Mouse (Mus musculus) brain, embryonic 14.5 days (tissue): ENCODE results near the gene Vps45. TPM values are rescaled to one million over a fixed set of nuclear protein-coding genes. Genes with fewer than 3 reads are reported as not detected.

ENCODE experiments used
- DNase-seq: peaks from one replicate; pipeline ENCODE4 v3.0.0-alpha.2; 2011; ENCODE audit warnings: low read depth
- CTCF ChIP-seq: fragments of 200-500 bp; IDR thresholded peaks from 2 replicates; pipeline ENCODE4 v1.5.1; 2012; ENCODE audit warnings: inconsistent platforms, mild to moderate bottlenecking, moderate library complexity, borderline replicate concordance; ENCODE audit not compliant: insufficient read depth, insufficient read length; ENCODE audit errors: extremely low read depth
- POLR2A ChIP-seq: fragments of 200-500 bp; IDR thresholded peaks from 2 replicates; pipeline ENCODE4 v1.6.1; 2012; ENCODE audit warnings: mild to moderate bottlenecking, inconsistent platforms, borderline replicate concordance; ENCODE audit not compliant: poor library complexity, insufficient read depth, insufficient read length, severe bottlenecking; ENCODE audit errors: extremely low read depth
- polyA plus RNA-seq: library from polyadenylated mRNA; depleted of rRNA; stranded (reverse); fragments of >200 nt; gene quantifications from 2 replicates; pipeline ENCODE4 v1.2.3, GENCODE M21; 2012

The Vps45 gene
- polyA plus RNA-seq, 1 experiment = 30.8 TPM

GRCm38 (mm10) chr3:96091966-96092365 lies 33.7 kb upstream of the Vps45 start:
- no peak for TF ChIP-seq POLR2A
- TF ChIP-seq CTCF = no peak
- DNase-seq = no peak

- TF ChIP-seq CTCF (no peak), POLR2A (no peak)
- DNase-seq = no peak
Measured at GRCm38 (mm10) chr3:96091146-96091545, 32.9 kb upstream of the Vps45 start.

- TF ChIP-seq CTCF = no peak
- no peak for TF ChIP-seq POLR2A
- DNase-seq = peak; percentile 41
Measured at GRCm38 (mm10) chr3:96089882-96090489, 31.7 kb upstream of the Vps45 start.

DNA sequence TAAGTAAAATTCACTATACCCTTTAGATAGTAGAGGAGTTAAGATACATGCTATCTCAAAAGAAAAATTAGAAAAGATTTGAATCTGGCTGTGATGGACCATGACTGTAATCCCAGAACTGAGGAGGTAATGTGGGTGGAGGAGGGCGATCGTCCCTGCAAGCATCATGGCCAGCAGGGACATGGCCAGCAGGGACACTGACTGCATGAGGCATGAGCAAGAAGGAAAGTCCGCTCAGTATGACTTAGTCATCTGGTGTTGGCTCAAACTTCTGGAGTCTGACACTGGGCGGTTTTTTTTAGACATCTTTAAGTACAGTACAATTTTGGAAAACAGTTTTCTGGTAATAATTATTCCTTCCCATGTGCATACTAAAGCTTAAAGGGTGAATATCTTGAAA lies 29.5 kb upstream of the Vps45 start:
- no peak for DNase-seq
- TF ChIP-seq CTCF = no peak
- TF ChIP-seq POLR2A = no peak

GRCm38 (mm10) chr3:96087219-96087618 lies 29.0 kb upstream of the Vps45 start:
- DNase-seq = no peak

DNA sequence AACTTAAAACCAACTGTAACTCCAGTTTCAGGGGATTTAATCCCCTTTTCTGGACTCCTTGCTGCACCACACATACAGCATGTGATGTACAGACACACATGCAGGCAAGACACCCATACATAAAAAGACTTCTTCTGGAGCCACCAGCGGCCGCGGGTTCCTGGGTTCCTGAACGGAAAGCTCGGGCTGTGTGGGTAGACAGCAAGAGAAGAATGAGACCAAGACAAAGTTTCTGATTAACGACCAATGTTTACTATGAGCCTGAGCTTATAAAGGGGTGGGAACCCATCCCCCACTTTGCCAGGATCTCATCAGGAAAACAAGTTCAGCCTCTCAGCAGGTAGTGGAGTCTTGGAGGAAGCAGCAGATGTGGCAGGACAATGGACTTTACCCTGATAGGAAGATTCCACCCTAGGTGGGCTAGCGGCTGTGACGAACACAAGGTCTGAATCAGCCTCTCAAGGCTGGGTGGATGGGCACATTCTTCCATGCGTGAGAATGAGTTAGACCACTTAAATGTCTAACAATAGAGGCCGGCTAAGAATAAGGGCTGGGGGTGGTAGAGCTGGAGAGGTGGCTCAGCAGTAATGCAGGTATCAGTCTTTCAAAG lies 26.0 kb upstream of the Vps45 start:
- DNase-seq = no peak
- TF ChIP-seq CTCF (no peak), POLR2A (no peak)

More at GRCm38 (mm10) chr3:96087219-96087618, 29.0 kb upstream of the Vps45 start:
- no peak for TF ChIP-seq POLR2A
- no peak for TF ChIP-seq CTCF

- DNase-seq = no peak
- TF ChIP-seq CTCF (no peak), POLR2A (no peak)
Measured at GRCm38 (mm10) chr3:96082714-96083508, 24.6 kb upstream of the Vps45 start.

DNA sequence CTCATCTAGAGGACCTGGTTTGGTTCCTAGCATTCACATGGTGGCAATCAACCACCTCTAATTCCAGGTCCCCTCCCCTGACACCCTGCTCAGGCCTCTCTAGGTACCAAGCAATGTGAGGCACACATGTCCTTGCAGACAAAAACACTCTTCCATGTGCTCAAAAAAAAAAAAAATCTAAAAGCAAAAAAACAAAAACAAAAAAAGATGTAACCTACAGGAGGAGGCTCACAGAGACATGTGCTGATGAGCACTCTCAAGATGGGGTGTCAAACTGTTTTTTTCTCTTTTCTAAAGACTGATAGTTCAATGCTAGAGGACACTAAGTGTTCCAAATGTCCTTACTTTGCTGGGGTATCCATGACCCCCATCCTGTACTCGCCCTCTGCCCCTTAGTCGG lies 23.8 kb upstream of the Vps45 start:
- DNase-seq = no peak
- TF ChIP-seq CTCF (no peak), POLR2A (no peak)

GRCm38 (mm10) chr3:96081650-96082049 lies 23.4 kb upstream of the Vps45 start:
- no peak for TF ChIP-seq CTCF
- TF ChIP-seq POLR2A = no peak

GRCm38 (mm10) chr3:96081006-96081405 lies 22.7 kb upstream of the Vps45 start:
- DNase-seq = peak; percentile 36
- TF ChIP-seq CTCF (peak; percentile 45; the same call in 1 of the 2 replicates), POLR2A (no peak)

More at GRCm38 (mm10) chr3:96081650-96082049, 23.4 kb upstream of the Vps45 start:
- DNase-seq = no peak

GRCm38 (mm10) chr3:96078711-96079110 lies 20.4 kb upstream of the Vps45 start:
- DNase-seq = no peak
- no peak for TF ChIP-seq POLR2A
- TF ChIP-seq CTCF = no peak

DNA sequence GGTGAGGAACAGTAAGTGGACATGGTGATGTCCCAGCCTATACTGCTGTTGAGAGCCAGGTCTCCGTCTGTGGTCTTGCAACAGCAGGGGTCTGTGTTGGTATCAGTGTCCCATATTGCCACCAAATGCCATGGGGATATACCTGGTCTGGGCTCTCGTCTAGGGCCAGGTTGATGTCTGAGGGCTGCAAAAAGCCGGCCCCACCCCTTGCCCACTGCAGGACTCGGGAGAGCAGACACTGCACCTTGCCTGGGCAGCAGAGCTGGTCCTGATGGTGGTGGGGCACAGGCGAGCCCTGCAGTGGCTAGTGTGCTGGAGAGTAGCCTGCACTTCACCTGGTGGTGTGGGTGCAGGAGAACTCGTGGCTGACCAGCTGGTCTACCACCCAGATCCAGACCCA lies 19.8 kb upstream of the Vps45 start:
- DNase-seq = no peak
- TF ChIP-seq CTCF = no peak
- TF ChIP-seq POLR2A = no peak
